Mouse (Mus musculus) stomach, embryonic 14.5 days (tissue): ENCODE results near the gene Cnpy1. TPM values are rescaled to one million over a fixed set of nuclear protein-coding genes. Genes with fewer than 3 reads are reported as not detected.

Experiments
- ATAC-seq: fragments of 200-750 bp; cut with Nextera tagmentation; 2 replicates; pipeline ENCODE4 v1.8.0; 2017; ENCODE audit warnings: low read depth, moderate TSS enrichment; ENCODE audit not compliant: insufficient number of reproducible peaks, insufficient read depth, low FRiP score
- H3K27ac ChIP-seq: fragments of 300-500 bp; sonication (generic); 2 replicates; pipeline ENCODE4 v1.5.1; 2014; ENCODE audit warnings: mild to moderate bottlenecking, low read length, moderate library complexity, mixed read lengths
- H3K27me3 ChIP-seq: fragments of 300-500 bp; sonication (generic); 2 replicates; pipeline ENCODE4 v1.6.1; 2014; ENCODE audit warnings: low read length, control low read depth, mixed read lengths; ENCODE audit not compliant: control insufficient read depth, insufficient read depth
- H3K36me3 ChIP-seq: fragments of 300-500 bp; sonication (generic); 2 replicates; pipeline ENCODE4 v1.6.1; 2014; ENCODE audit warnings: mild to moderate bottlenecking, control low read depth, low read length, moderate library complexity, mixed read lengths; ENCODE audit not compliant: control insufficient read depth, insufficient read depth
- H3K4me1 ChIP-seq: fragments of 300-500 bp; sonication (generic); 2 replicates; pipeline ENCODE4 v1.6.1; 2014; ENCODE audit warnings: low read length, control low read depth, mixed read lengths; ENCODE audit not compliant: control insufficient read depth, insufficient read depth
- H3K4me2 ChIP-seq: fragments of 300-500 bp; sonication (generic); replicated peaks from 2 replicates; pipeline ENCODE4 v1.6.1; 2014; ENCODE audit warnings: low read depth, low read length, control low read depth
- H3K4me3 ChIP-seq: fragments of 300-500 bp; sonication (generic); 2 replicates; pipeline ENCODE4 v1.5.1; 2014; ENCODE audit warnings: low read depth, low read length, control low read depth
- H3K9ac ChIP-seq: fragments of 300-500 bp; sonication (generic); replicated peaks from 2 replicates; pipeline ENCODE4 v1.6.1; 2014; ENCODE audit warnings: low read depth, mild to moderate bottlenecking, control low read depth, low read length, moderate library complexity, mixed read lengths
- H3K9me3 ChIP-seq: fragments of 300-500 bp; sonication (generic); 2 replicates; pipeline ENCODE4 v1.6.1; 2016; ENCODE audit warnings: low read depth, low read length, control low read depth; ENCODE audit not compliant: control insufficient read depth
- WGBS: fragments of 180-500 bp; shearing (Covaris S2); extraction: QIAGEN DNeasy Blood & Tissue Kit; methylation state at CpG from one replicate; pipeline ENCODE4 v1.1.7; 2014; 5-methylcytosine and 5-hydroxymethylcytosine counted together
- polyA plus RNA-seq: library from polyadenylated mRNA; unstranded; fragments of >200 nt; fragmentation: Nextera tagmentation; extraction: Ambion mirVana; gene quantifications from 2 replicates; pipeline ENCODE4 v1.2.1, GENCODE M21; 2014

The Cnpy1 gene
- polyA plus RNA-seq, 1 experiment from 2014 or later = not detected

GRCm38 (mm10) chr5:28267576-28267975 lies 22.0 kb upstream of the Cnpy1 start:
- H3K4me1 ChIP-seq = no peaks in the 10 kb centered on the region
- 32% methylated on average over 2 of the region's 2 CpGs for WGBS
- H3K4me3 ChIP-seq = no peak overlapping the region
- H3K36me3 ChIP-seq = no peaks in the 10 kb centered on the region
- H3K4me2 ChIP-seq = no peak overlapping the region
- no peaks in the 10 kb centered on the region for H3K27me3 ChIP-seq
- H3K27ac ChIP-seq = no peak overlapping the region
- H3K9ac ChIP-seq = no peak overlapping the region
- no peaks in the 10 kb centered on the region for H3K9me3 ChIP-seq
- ATAC-seq = no peak

DNA sequence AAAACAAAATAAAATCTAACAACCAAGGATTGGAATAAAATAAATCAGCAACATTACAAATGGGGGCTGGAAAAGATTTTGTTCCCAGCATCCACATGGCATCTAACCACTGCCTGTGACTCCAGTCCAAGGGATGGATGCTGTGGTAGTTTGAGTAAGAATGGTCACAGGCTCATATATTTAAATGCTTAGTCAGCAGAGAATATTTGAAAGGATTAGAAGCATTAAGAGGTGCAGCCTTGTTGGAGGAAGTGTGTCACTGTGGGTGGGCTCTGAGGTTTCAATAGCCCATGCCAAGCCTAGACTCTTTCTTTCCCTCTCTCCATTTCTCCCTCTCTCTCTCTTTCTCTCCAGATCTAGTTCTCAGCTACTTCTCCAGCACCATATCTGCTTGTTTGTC lies 20.0 kb upstream of the Cnpy1 start:
- no peak overlapping the region for H3K4me2 ChIP-seq
- no peak overlapping the region for H3K4me3 ChIP-seq
- H3K9me3 ChIP-seq = no peaks in the 10 kb centered on the region
- H3K27me3 ChIP-seq = no peaks in the 10 kb centered on the region
- no peak overlapping the region for H3K9ac ChIP-seq
- no peaks in the 10 kb centered on the region for H3K4me1 ChIP-seq
- H3K36me3 ChIP-seq = no peaks in the 10 kb centered on the region
- ATAC-seq = no peak
- no peak overlapping the region for H3K27ac ChIP-seq

DNA sequence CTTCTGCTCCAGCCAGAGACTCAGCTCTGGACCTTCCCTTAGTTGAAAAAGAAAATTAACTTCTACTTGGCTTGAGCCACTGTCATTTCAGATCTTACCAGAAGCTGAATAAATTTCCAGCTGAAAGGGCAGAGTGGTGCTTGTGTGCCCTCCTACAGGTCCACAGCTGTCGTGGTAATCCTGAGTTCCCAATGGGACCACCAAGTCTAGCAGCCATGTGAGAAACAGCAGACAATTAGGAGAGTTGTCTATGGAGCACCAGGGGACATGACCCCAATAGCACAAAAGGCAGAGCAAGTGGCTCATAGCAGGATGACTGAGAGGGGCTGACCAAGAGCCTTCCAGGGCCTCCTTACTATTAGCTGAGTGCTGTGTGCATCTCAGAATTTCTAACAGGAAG lies 18.2 kb upstream of the Cnpy1 start:
- Histone ChIP-seq H3K36me3 (no peaks in the 10 kb centered on the region), H3K4me3 (no peak overlapping the region), H3K9me3 (no peaks in the 10 kb centered on the region), H3K4me2 (no peak overlapping the region), H3K27ac (no peak overlapping the region), H3K27me3 (no peaks in the 10 kb centered on the region), H3K4me1 (no peaks in the 10 kb centered on the region), H3K9ac (no peak overlapping the region)
- 52% methylated on average over 1 of the region's 1 CpGs for WGBS
- ATAC-seq = no peak

DNA sequence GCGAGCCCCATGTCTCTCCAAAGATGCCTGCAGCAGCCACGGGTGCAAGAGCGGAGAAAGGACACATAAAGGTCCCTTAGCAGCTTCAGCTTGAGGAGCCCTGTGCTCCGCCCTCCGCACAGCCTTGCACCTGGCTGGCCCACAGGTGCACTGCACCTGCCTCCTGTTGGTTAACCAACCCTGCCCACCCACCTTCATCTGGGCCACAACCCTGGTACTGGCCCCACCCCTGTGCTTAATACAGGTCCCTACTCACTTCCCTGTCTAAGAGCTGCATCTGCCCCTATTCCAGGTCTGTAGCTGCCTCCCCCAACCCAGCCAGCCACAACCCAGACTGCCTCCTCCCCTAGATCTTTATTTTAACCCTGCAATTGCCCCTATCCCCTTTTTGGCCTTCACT lies 16.5 kb upstream of the Cnpy1 start:
- no peak overlapping the region for H3K4me3 ChIP-seq
- H3K9ac ChIP-seq = no peak overlapping the region
- H3K4me2 ChIP-seq = no peak overlapping the region
- no peak overlapping the region for H3K27ac ChIP-seq
- no peaks in the 10 kb centered on the region for H3K4me1 ChIP-seq
- whole genome bisulfite sequencing = 76% methylated on average over 5 of the region's 5 CpGs
- no peaks in the 10 kb centered on the region for H3K9me3 ChIP-seq
- no peak for ATAC-seq
- no peaks in the 10 kb centered on the region for H3K27me3 ChIP-seq
- no peaks in the 10 kb centered on the region for H3K36me3 ChIP-seq

GRCm38 (mm10) chr5:28259939-28260338 lies 14.3 kb upstream of the Cnpy1 start:
- Histone ChIP-seq H3K4me2 (no peak overlapping the region), H3K9me3 (no peaks in the 10 kb centered on the region), H3K4me1 (no peaks in the 10 kb centered on the region), H3K27me3 (no peaks in the 10 kb centered on the region), H3K9ac (no peak overlapping the region), H3K27ac (no peak overlapping the region), H3K4me3 (no peak overlapping the region), H3K36me3 (no peaks in the 10 kb centered on the region)
- 85% methylated on average over 1 of the region's 1 CpGs for WGBS
- no peak for ATAC-seq

GRCm38 (mm10) chr5:28259385-28259784 lies 13.8 kb upstream of the Cnpy1 start:
- no peak overlapping the region for H3K4me2 ChIP-seq
- no peak overlapping the region for H3K9ac ChIP-seq
- ATAC-seq = no peak
- no peaks in the 10 kb centered on the region for H3K9me3 ChIP-seq
- WGBS = 36% methylated on average over 1 of the region's 1 CpGs
- H3K4me3 ChIP-seq = no peak overlapping the region
- H3K4me1 ChIP-seq = no peaks in the 10 kb centered on the region
- no peaks in the 10 kb centered on the region for H3K27me3 ChIP-seq
- H3K27ac ChIP-seq = no peak overlapping the region
- H3K36me3 ChIP-seq = no peaks in the 10 kb centered on the region

- no peak overlapping the region for H3K4me2 ChIP-seq
- no peaks in the 10 kb centered on the region for H3K4me1 ChIP-seq
- H3K4me3 ChIP-seq = no peak overlapping the region
- no peaks in the 10 kb centered on the region for H3K27me3 ChIP-seq
- no peaks in the 10 kb centered on the region for H3K9me3 ChIP-seq
- H3K36me3 ChIP-seq = no peaks in the 10 kb centered on the region
- no peak overlapping the region for H3K9ac ChIP-seq
- no peak overlapping the region for H3K27ac ChIP-seq
- WGBS = 71% methylated on average over 4 of the region's 4 CpGs
- ATAC-seq = no peak
These were observed 12.2 kb upstream of the Cnpy1 start for GRCm38 (mm10) chr5:28257816-28258215.

GRCm38 (mm10) chr5:28252999-28253398 lies 7.4 kb upstream of the Cnpy1 start:
- ATAC-seq = no peak
- Histone ChIP-seq H3K4me1 (no peaks in the 10 kb centered on the region), H3K4me3 (no peak overlapping the region), H3K27me3 (no peaks in the 10 kb centered on the region), H3K4me2 (no peak overlapping the region), H3K9ac (no peak overlapping the region), H3K27ac (no peak overlapping the region), H3K9me3 (no peaks in the 10 kb centered on the region), H3K36me3 (no peaks in the 10 kb centered on the region)
- WGBS = 84% methylated on average over 4 of the region's 4 CpGs

DNA sequence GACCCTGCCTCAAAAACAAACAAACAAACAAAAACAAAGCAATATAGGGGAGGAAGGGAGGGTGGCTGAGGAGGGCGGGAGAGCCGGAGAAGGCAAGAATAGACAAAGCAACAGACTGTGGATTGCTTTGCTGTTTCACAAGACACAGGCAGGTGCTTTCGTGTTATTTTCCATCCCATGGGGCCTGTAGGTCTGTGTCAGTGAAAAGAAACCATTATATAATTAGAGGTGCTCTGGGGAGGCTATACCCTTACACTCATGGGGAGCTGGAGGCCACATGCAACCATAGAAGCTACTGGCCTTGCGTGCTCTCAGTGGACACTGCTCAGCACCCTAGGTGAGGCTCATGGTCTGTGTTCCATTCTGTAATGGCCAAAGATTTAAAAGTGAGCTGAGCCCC lies 6.7 kb upstream of the Cnpy1 start:
- no peak overlapping the region for H3K4me2 ChIP-seq
- H3K4me1 ChIP-seq = no peaks in the 10 kb centered on the region
- no peak overlapping the region for H3K27ac ChIP-seq
- no peak for ATAC-seq
- 92% methylated on average over 4 of the region's 4 CpGs for WGBS
- no peaks in the 10 kb centered on the region for H3K36me3 ChIP-seq
- H3K9ac ChIP-seq = no peak overlapping the region
- no peaks in the 10 kb centered on the region for H3K27me3 ChIP-seq
- no peaks in the 10 kb centered on the region for H3K9me3 ChIP-seq
- H3K4me3 ChIP-seq = no peak overlapping the region
